Mouse (Mus musculus) MEL (cell line): ENCODE data around the gene Sppl3. TPM values are rescaled to one million over a fixed set of nuclear protein-coding genes. Genes with fewer than 3 reads are reported as not detected.

Experiments
- DNase-seq: peaks from one replicate; pipeline ENCODE4 v3.0.0; 2011; ENCODE audit warnings: low read depth, low spot score
- H3K27ac ChIP-seq: 2 replicates; pipeline ENCODE4 v1.5.1; 2012; ENCODE audit warnings: low read depth, mild to moderate bottlenecking, control low read depth, low read length, moderate library complexity; ENCODE audit not compliant: control insufficient read depth
- H3K27me3 ChIP-seq, 2 experiments: fragments of 150-350 bp in 1 of 2; sonication (generic) in 1 of 2; 2 replicates each; pipeline ENCODE4 v1.6.1; 2012; ENCODE audit warnings: low read length in 2 of 2, mild to moderate bottlenecking in 2 of 2, improper control_type of control experiment in 1 of 2, moderate library complexity in 1 of 2; ENCODE audit not compliant: insufficient read depth in 2 of 2, control insufficient read depth in 1 of 2
- H3K36me3 ChIP-seq, 2 experiments: 2 replicates each; pipeline ENCODE4 v1.6.1; 2012 to 2014; ENCODE audit warnings: low read length in 2 of 2, improper control_type of control experiment in 1 of 2, inconsistent platforms in 1 of 2, mild to moderate bottlenecking in 1 of 2; ENCODE audit not compliant: insufficient read depth in 2 of 2, control insufficient read depth in 1 of 2
- H3K4me1 ChIP-seq, 2 experiments: fragments of 150-350 bp in 1 of 2; sonication (generic) in 1 of 2; 2 replicates each; pipeline ENCODE4 v1.6.1; 2012; ENCODE audit warnings: low read length in 2 of 2, improper control_type of control experiment in 1 of 2, mild to moderate bottlenecking in 1 of 2; ENCODE audit not compliant: insufficient read depth in 2 of 2, control insufficient read depth in 1 of 2
- H3K4me3 ChIP-seq, 2 experiments: fragments of 150-350 bp in 1 of 2; sonication (generic) in 1 of 2; 2 replicates each; pipeline ENCODE4 v1.5.1; 2012; ENCODE audit warnings: low read depth in 2 of 2, low read length in 2 of 2, mild to moderate bottlenecking in 2 of 2, moderate library complexity in 2 of 2, control low read depth in 1 of 2, improper control_type of control experiment in 1 of 2; ENCODE audit not compliant: control insufficient read depth in 1 of 2, insufficient read depth in 1 of 2
- H3K79me2 ChIP-seq: 2 replicates; pipeline ENCODE4 v1.6.1; 2012; ENCODE audit warnings: mild to moderate bottlenecking, low read length, moderate library complexity; ENCODE audit not compliant: control insufficient read depth, poor library complexity, insufficient read depth
- H3K9ac ChIP-seq: 2 replicates; pipeline ENCODE4 v1.6.1; 2012; ENCODE audit warnings: low read depth, mild to moderate bottlenecking, control low read depth, low read length, moderate library complexity; ENCODE audit not compliant: control insufficient read depth, poor library complexity, severe bottlenecking
- H3K9me3 ChIP-seq: fragments of 150-350 bp; sonication (generic); replicated peaks from 2 replicates; pipeline ENCODE4 v1.6.1; 2012; ENCODE audit warnings: mild to moderate bottlenecking, low read length, improper control_type of control experiment, moderate library complexity; ENCODE audit not compliant: insufficient read depth
- CHD2 ChIP-seq: IDR thresholded peaks from 2 replicates; pipeline ENCODE4 v1.6.1; 2011; ENCODE audit warnings: low read length, improper control_type of control experiment
- CTCF ChIP-seq, 3 experiments: IDR thresholded peaks in 2 of 3; conservative IDR thresholded peaks in 1 of 3; 2 replicates each; pipeline ENCODE4 v1.5.1; 2011 to 2012; ENCODE audit warnings: low read length in 3 of 3, low read depth in 2 of 3, mild to moderate bottlenecking in 2 of 3, improper control_type of control experiment in 1 of 3, inconsistent platforms in 1 of 3, mixed read lengths in 1 of 3, moderate library complexity in 1 of 3; ENCODE audit not compliant: control insufficient read depth in 1 of 3, insufficient read depth in 1 of 3, poor library complexity in 1 of 3, severe bottlenecking in 1 of 3
- EP300 ChIP-seq, 2 experiments: IDR thresholded peaks; 2 replicates each; pipeline ENCODE4 v1.6.1; 2011; ENCODE audit warnings: improper control_type of control experiment in 2 of 2, low read length in 2 of 2, low read depth in 1 of 2, mild to moderate bottlenecking in 1 of 2
- GATA1 ChIP-seq: IDR thresholded peaks from 2 replicates; pipeline ENCODE4 v1.6.1; 2011; ENCODE audit warnings: low read depth, low read length, improper control_type of control experiment
- HCFC1 ChIP-seq: IDR thresholded peaks from 2 replicates; pipeline ENCODE4 v1.6.1; 2012; ENCODE audit warnings: low read depth, mild to moderate bottlenecking, inconsistent platforms, low read length, improper control_type of control experiment, moderate library complexity
- JUND ChIP-seq: IDR thresholded peaks from 2 replicates; pipeline ENCODE4 v1.6.1; 2011; ENCODE audit warnings: low read depth, mild to moderate bottlenecking, improper control_type of control experiment, low read length
- MAZ ChIP-seq: IDR thresholded peaks from 2 replicates; pipeline ENCODE4 v1.6.1; 2012; ENCODE audit warnings: low read depth, mild to moderate bottlenecking, inconsistent platforms, low read length, improper control_type of control experiment
- MEF2A ChIP-seq: IDR thresholded peaks from 2 replicates; pipeline ENCODE4 v1.6.1; 2014; ENCODE audit warnings: low read depth, mild to moderate bottlenecking, inconsistent platforms, low read length, improper control_type of control experiment; ENCODE audit not compliant: poor library complexity, insufficient replicate concordance, severe bottlenecking; ENCODE audit errors: extremely low read depth
- MYB ChIP-seq: IDR thresholded peaks from 2 replicates; pipeline ENCODE4 v1.6.1; 2011; ENCODE audit warnings: mild to moderate bottlenecking, low read depth, low read length, improper control_type of control experiment
- NELFE ChIP-seq: IDR thresholded peaks from 2 replicates; pipeline ENCODE4 v1.6.1; 2011; ENCODE audit warnings: low read depth, low read length, improper control_type of control experiment
- POLR2A ChIP-seq, 2 experiments: IDR thresholded peaks; 2 replicates each; pipeline ENCODE4 v1.6.1; 2011 to 2012; ENCODE audit warnings: low read length in 2 of 2, mild to moderate bottlenecking in 2 of 2, control low read depth in 1 of 2, improper control_type of control experiment in 1 of 2, low read depth in 1 of 2, moderate library complexity in 1 of 2; ENCODE audit not compliant: control insufficient read depth in 1 of 2, insufficient read depth in 1 of 2, poor library complexity in 1 of 2
- POLR2AphosphoS2 ChIP-seq: IDR thresholded peaks from 2 replicates; pipeline ENCODE4 v1.6.1; 2011; ENCODE audit warnings: low read length, improper control_type of control experiment
- POLR2AphosphoS5 ChIP-seq: IDR thresholded peaks from 2 replicates; pipeline ENCODE4 v1.6.1; 2012; ENCODE audit warnings: low read depth, borderline replicate concordance, mild to moderate bottlenecking, inconsistent platforms, low read length, moderate library complexity, mixed read lengths
- RAD21 ChIP-seq: IDR thresholded peaks from 2 replicates; pipeline ENCODE4 v1.6.1; 2011; ENCODE audit warnings: mild to moderate bottlenecking, low read depth, low read length, improper control_type of control experiment
- SIN3A ChIP-seq: IDR thresholded peaks from 2 replicates; pipeline ENCODE4 v1.6.1; 2012; ENCODE audit warnings: low read length, improper control_type of control experiment, inconsistent platforms
- SMC3 ChIP-seq: IDR thresholded peaks from 2 replicates; pipeline ENCODE4 v1.6.1; 2011; ENCODE audit warnings: low read depth, low read length, improper control_type of control experiment
- TAL1 ChIP-seq: IDR thresholded peaks from 2 replicates; pipeline ENCODE4 v1.6.1; 2012; ENCODE audit warnings: mild to moderate bottlenecking, inconsistent platforms, low read length, moderate library complexity, mixed read lengths
- UBTF ChIP-seq: IDR thresholded peaks from 2 replicates; pipeline ENCODE4 v1.6.1; 2012; ENCODE audit warnings: low read depth, mild to moderate bottlenecking, inconsistent platforms, low read length, improper control_type of control experiment, moderate library complexity, borderline replicate concordance; ENCODE audit not compliant: insufficient read depth
- USF1 ChIP-seq: IDR thresholded peaks from 2 replicates; pipeline ENCODE4 v1.6.1; 2014; ENCODE audit warnings: low read depth, mild to moderate bottlenecking, inconsistent platforms, low read length, improper control_type of control experiment, moderate library complexity
- USF2 ChIP-seq, 2 experiments: IDR thresholded peaks; 2 replicates each; pipeline ENCODE4 v1.6.1; 2011 to 2012; ENCODE audit warnings: improper control_type of control experiment in 2 of 2, low read length in 2 of 2, borderline replicate concordance in 1 of 2, inconsistent platforms in 1 of 2, low read depth in 1 of 2, mild to moderate bottlenecking in 1 of 2; ENCODE audit not compliant: insufficient read depth in 1 of 2
- ZKSCAN1 ChIP-seq: IDR thresholded peaks from 2 replicates; pipeline ENCODE4 v1.6.1; 2012; ENCODE audit warnings: low read depth, mild to moderate bottlenecking, inconsistent platforms, low read length, improper control_type of control experiment, moderate library complexity
- polyA plus RNA-seq, 2 experiments: library from polyadenylated mRNA; stranded (reverse) in 1 of 2; unstranded in 1 of 2; fragments of >175 nt in 1 of 2; fragments of >200 nt in 1 of 2; gene quantifications; 2 replicates each; pipeline versions ENCODE4 v1.2.1 to v1.2.4; 2012; ENCODE audit warnings: low replicate concordance in 2 of 2, low read depth in 1 of 2; ENCODE audit not compliant: insufficient read length in 2 of 2, insufficient read depth in 1 of 2, missing spikeins in 1 of 2
- total RNA-seq: library from RNA; depleted of rRNA; stranded (reverse); fragments of 300-350 nt; gene quantifications from 2 replicates; pipeline ENCODE4 v1.2.3, GENCODE M21; 2012

The Sppl3 gene
- total and polyA plus RNA-seq, 3 experiments: 25.8 to 50.9 TPM; not detected in 1

DNA sequence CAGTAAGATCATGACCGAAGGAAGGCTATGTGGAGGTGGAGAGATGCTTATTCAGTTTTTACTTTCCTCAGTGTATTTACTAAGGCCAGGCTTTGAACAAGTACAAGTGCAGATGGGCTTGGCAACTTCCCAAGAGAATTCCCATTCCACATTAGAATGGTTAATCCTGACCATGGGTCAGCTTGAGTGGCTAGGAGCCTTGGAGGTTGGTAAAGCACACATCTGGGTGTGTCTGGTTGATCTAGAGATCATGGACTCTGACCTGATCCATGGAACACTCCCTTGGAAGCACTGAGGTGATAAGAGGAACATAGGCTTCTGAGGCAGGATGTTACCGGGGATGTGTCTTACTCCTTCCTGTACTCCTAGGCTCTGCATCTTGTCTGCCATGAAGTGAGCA lies 21.7 kb downstream of the Sppl3 start:
- no peak for DNase-seq
- TF ChIP-seq JUND: no peak
- no peak for TF ChIP-seq MAZ
- no peak for TF ChIP-seq EP300 (IDR thresholded peaks at IDR 0.05; ENCODE audit: low read depth in 1 of 2, low read length in 2 of 2)
- no peak for TF ChIP-seq GATA1
- TF ChIP-seq POLR2AphosphoS2: no peak
- TF ChIP-seq CHD2: no peak
- no peak for TF ChIP-seq TAL1
- no peak for TF ChIP-seq USF2 (IDR thresholded peaks at IDR 0.05; ENCODE audit: borderline replicate concordance in 1 of 2, insufficient read depth in 1 of 2, low read depth in 1 of 2, low read length in 2 of 2)
- TF ChIP-seq UBTF: no peak
- TF ChIP-seq MYB: no peak
- TF ChIP-seq HCFC1: no peak
- no peak for TF ChIP-seq NELFE
- TF ChIP-seq ZKSCAN1: no peak
- TF ChIP-seq USF1: no peak
- no peak for TF ChIP-seq CTCF (IDR thresholded peaks at IDR 0.05 in 2 of 3, conservative IDR thresholded peaks at IDR 0.05 in 1 of 3; ENCODE audit: control insufficient read depth in 1 of 3, insufficient read depth in 1 of 3, low read depth in 2 of 3, low read length in 3 of 3, poor library complexity in 1 of 3, severe bottlenecking in 1 of 3)
- no peak for TF ChIP-seq MEF2A
- TF ChIP-seq SIN3A: no peak
- no peak for TF ChIP-seq RAD21
- TF ChIP-seq POLR2AphosphoS5: no peak
- no peak for TF ChIP-seq SMC3
- Histone ChIP-seq H3K27ac (no peak overlapping the region), H3K4me1 (peaks cover 4 to 9% of the 10 kb centered on the region in 2 experiments; a peak in 3 of 4 replicates), H3K9me3 (no peaks in the 10 kb centered on the region), H3K79me2 (peaks cover 79% of the 10 kb centered on the region), H3K27me3 (no peaks in the 10 kb centered on the region), H3K36me3 (peaks cover 2 to 13% of the 10 kb centered on the region in 2 experiments), H3K9ac (no peak overlapping the region), H3K4me3 (no peak overlapping the region)

DNA sequence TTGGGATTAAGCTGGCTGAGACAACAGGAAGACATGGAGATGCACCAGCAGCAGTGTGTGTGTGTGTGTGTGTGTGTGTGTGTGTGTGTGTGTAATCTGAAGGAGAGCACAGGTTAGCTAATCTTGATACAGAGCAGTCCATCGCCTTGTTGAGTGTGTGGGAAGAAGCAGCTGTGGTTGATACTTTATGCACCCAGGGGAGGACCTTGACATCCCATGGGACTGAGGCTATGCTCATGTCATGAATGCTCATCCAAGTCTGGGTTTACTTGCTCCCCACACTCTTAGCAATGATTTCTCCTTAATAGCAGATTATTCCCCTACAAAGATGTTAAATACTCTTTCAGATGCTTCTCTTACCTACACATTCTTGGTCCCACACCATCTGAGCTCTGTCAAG lies 24.3 kb downstream of the Sppl3 start:
- Histone ChIP-seq H3K4me1 (peaks cover 11% of the 10 kb centered on the region in 2 experiments; a peak in 3 of 4 replicates), H3K9me3 (no peaks in the 10 kb centered on the region), H3K9ac (no peak overlapping the region)
- TF ChIP-seq HCFC1 (no peak), USF2 (IDR thresholded peaks at IDR 0.05; ENCODE audit: borderline replicate concordance in 1 of 2, insufficient read depth in 1 of 2, low read depth in 1 of 2, low read length in 2 of 2) (no peak), MYB (no peak), POLR2A (IDR thresholded peaks at IDR 0.05; ENCODE audit: control insufficient read depth in 1 of 2, insufficient read depth in 1 of 2, low read depth in 1 of 2, low read length in 2 of 2, poor library complexity in 1 of 2) (no peak), SIN3A (no peak)
- TF ChIP-seq, all 39 proteins: peak for 0
- Histone ChIP-seq H3K27me3 (no peaks in the 10 kb centered on the region), H3K27ac (no peak overlapping the region), H3K4me3 (no peak overlapping the region), H3K79me2 (peaks cover 75% of the 10 kb centered on the region), H3K36me3 (peaks cover 1 to 15% of the 10 kb centered on the region in 2 experiments; a peak in 2 of 4 replicates)
- DNase-seq: no peak
